Mouse (Mus musculus): ENCODE measurements at regions not wholly inside any gene's neighbourhood (a gene's known extent, or its start where the extent isn't known, plus 50 kb on each side); places are given as distances from the start of the nearest gene placed in this dataset.
"Not testable (repeated sequence)": the region's sequence is repeated elsewhere in the genome, so short reads cannot be mapped to it uniquely, and the experiment has no call there.

GRCm38 (mm10) chr1:94582526-94582925, 530.2 kb upstream of the Pdcd1 start:
- DNase-seq (ENCODE audit: low read depth, low spot score) = no peak

- DNase-seq (ENCODE audit: low read depth, low spot score) = no peak
These were observed 529.5 kb upstream of the Pdcd1 start for GRCm38 (mm10) chr1:94581650-94582405.

- no peak for DNase-seq (ENCODE audit: low read depth, low spot score)
These were observed 480.6 kb upstream of the Pdcd1 start for GRCm38 (mm10) chr1:94532773-94533541.

- DNase-seq (ENCODE audit: low read depth, low spot score) = no peak
These were observed 451.7 kb upstream of the Pdcd1 start for GRCm38 (mm10) chr1:94504080-94504520.

- DNase-seq (ENCODE audit: low read depth, low spot score) = no peak
These were observed 451.2 kb upstream of the Pdcd1 start for GRCm38 (mm10) chr1:94503379-94504079.

- DNase-seq (ENCODE audit: low read depth, low spot score) = no peak
These were observed 449.9 kb upstream of the Pdcd1 start for GRCm38 (mm10) chr1:94502066-94502861.

- no peak for DNase-seq (ENCODE audit: low read depth, low spot score)
These were observed 444.6 kb upstream of the Pdcd1 start for GRCm38 (mm10) chr1:94496992-94497391.

- no peak for DNase-seq (ENCODE audit: low read depth, low spot score)
These were observed 444.0 kb upstream of the Pdcd1 start for GRCm38 (mm10) chr1:94496341-94496740.

- no peak for DNase-seq (ENCODE audit: low read depth, low spot score)
These were observed 434.7 kb upstream of the Pdcd1 start for GRCm38 (mm10) chr1:94487062-94487461.

- DNase-seq (ENCODE audit: low read depth, low spot score) = not testable (repeated sequence)
These were observed 417.5 kb upstream of the Pdcd1 start for GRCm38 (mm10) chr1:94469834-94470233.

GRCm38 (mm10) chr1:94423731-94424130, 371.4 kb upstream of the Pdcd1 start:
- DNase-seq (ENCODE audit: low read depth, low spot score) = no peak

GRCm38 (mm10) chr1:94413043-94413442, 360.7 kb upstream of the Pdcd1 start:
- DNase-seq (ENCODE audit: low read depth, low spot score) = no peak

GRCm38 (mm10) chr1:94366606-94367005, 314.3 kb upstream of the Pdcd1 start:
- DNase-seq (ENCODE audit: low read depth, low spot score) = no peak

- DNase-seq (ENCODE audit: low read depth, low spot score) = no peak
These were observed 304.6 kb upstream of the Pdcd1 start for GRCm38 (mm10) chr1:94356996-94357395.

- no peak for DNase-seq (ENCODE audit: low read depth, low spot score)
These were observed 303.5 kb upstream of the Pdcd1 start for GRCm38 (mm10) chr1:94355873-94356272.

GRCm38 (mm10) chr1:94342576-94342975, 290.2 kb upstream of the Pdcd1 start:
- DNase-seq (ENCODE audit: low read depth, low spot score) = no peak

GRCm38 (mm10) chr1:94341237-94341636, 288.9 kb upstream of the Pdcd1 start:
- DNase-seq (ENCODE audit: low read depth, low spot score) = no peak

- no peak for DNase-seq (ENCODE audit: low read depth, low spot score)
These were observed 265.7 kb upstream of the Pdcd1 start for GRCm38 (mm10) chr1:94318029-94318428.

- DNase-seq (ENCODE audit: low read depth, low spot score) = no peak
These were observed 246.0 kb upstream of the Pdcd1 start for GRCm38 (mm10) chr1:94298395-94298794.

- DNase-seq (ENCODE audit: low read depth, low spot score) = no peak
These were observed 220.2 kb upstream of the Pdcd1 start for GRCm38 (mm10) chr1:94272569-94272968.

- DNase-seq (ENCODE audit: low read depth, low spot score) = no peak
These were observed 211.0 kb upstream of the Pdcd1 start for GRCm38 (mm10) chr1:94263313-94263712.
